Mouse (Mus musculus) brain, embryonic 14.5 days (tissue): Measurements from ENCODE around the gene Zc3h4. TPM values are rescaled to one million over a fixed set of nuclear protein-coding genes. Genes with fewer than 3 reads are reported as not detected.

Experiments used
- DNase-seq: peaks from one replicate; pipeline ENCODE4 v3.0.0-alpha.2; 2011; ENCODE audit warnings: low read depth
- CTCF ChIP-seq: fragments of 200-500 bp; IDR thresholded peaks from 2 replicates; pipeline ENCODE4 v1.5.1; 2012; ENCODE audit warnings: inconsistent platforms, mild to moderate bottlenecking, moderate library complexity, borderline replicate concordance; ENCODE audit not compliant: insufficient read depth, insufficient read length; ENCODE audit errors: extremely low read depth
- POLR2A ChIP-seq: fragments of 200-500 bp; IDR thresholded peaks from 2 replicates; pipeline ENCODE4 v1.6.1; 2012; ENCODE audit warnings: mild to moderate bottlenecking, inconsistent platforms, borderline replicate concordance; ENCODE audit not compliant: poor library complexity, insufficient read depth, insufficient read length, severe bottlenecking; ENCODE audit errors: extremely low read depth
- polyA plus RNA-seq: library from polyadenylated mRNA; depleted of rRNA; stranded (reverse); fragments of >200 nt; gene quantifications from 2 replicates; pipeline ENCODE4 v1.2.3, GENCODE M21; 2012; rRNA removed

The Zc3h4 gene
- 63.7 and 73.2 TPM in 2 replicates for polyA plus RNA-seq

- DNase-seq, result peak; percentile 96
Observed at GRCm38 (mm10) chr7:16400689-16401611, at the start of gene Zc3h4. Gene Zc3h4, plus strand, starts transcription at chr7:16400910.

GRCm38 (mm10) chr7:16355854-16356594, 44.7 kb upstream of the Zc3h4 start:
- DNase-seq, result no peak
- no peak for TF ChIP-seq POLR2A
- no peak for TF ChIP-seq CTCF

More at GRCm38 (mm10) chr7:16400689-16401611, at the start of gene Zc3h4:
- no peak for TF ChIP-seq CTCF
- peak; percentile 76 for TF ChIP-seq POLR2A

GRCm38 (mm10) chr7:16357602-16358001, 43.1 kb upstream of the Zc3h4 start:
- TF ChIP-seq CTCF, result no peak
- TF ChIP-seq POLR2A, result no peak
- DNase-seq, result no peak

- no peak for DNase-seq
- TF ChIP-seq POLR2A (no peak), CTCF (no peak)
Observed at GRCm38 (mm10) chr7:16364319-16364718, 36.4 kb upstream of the Zc3h4 start.

GRCm38 (mm10) chr7:16364901-16365500, 35.7 kb upstream of the Zc3h4 start:
- peak; percentile 1; the same call in 1 of the 2 replicates for TF ChIP-seq CTCF
- no peak for TF ChIP-seq POLR2A
- peak; percentile 84 for DNase-seq

- TF ChIP-seq CTCF, result no peak
- no peak for TF ChIP-seq POLR2A
- no peak for DNase-seq
Observed at GRCm38 (mm10) chr7:16366133-16366646, 34.5 kb upstream of the Zc3h4 start.

GRCm38 (mm10) chr7:16366669-16367068, 34.0 kb upstream of the Zc3h4 start:
- TF ChIP-seq POLR2A, result no peak
- no peak for TF ChIP-seq CTCF
- no peak for DNase-seq

GRCm38 (mm10) chr7:16368835-16369234, 31.9 kb upstream of the Zc3h4 start:
- DNase-seq, result no peak
- TF ChIP-seq POLR2A (no peak), CTCF (no peak)

GRCm38 (mm10) chr7:16370596-16370995, 30.1 kb upstream of the Zc3h4 start:
- DNase-seq, result no peak
- no peak for TF ChIP-seq POLR2A
- TF ChIP-seq CTCF, result no peak

- peak; percentile 52 for DNase-seq
Observed at GRCm38 (mm10) chr7:16373719-16374118, 27.0 kb upstream of the Zc3h4 start.

GRCm38 (mm10) chr7:16374989-16375388, 25.7 kb upstream of the Zc3h4 start:
- no peak for TF ChIP-seq CTCF
- no peak for TF ChIP-seq POLR2A
- DNase-seq, result no peak

More at GRCm38 (mm10) chr7:16373719-16374118, 27.0 kb upstream of the Zc3h4 start:
- TF ChIP-seq CTCF (peak; percentile 19; the same call in 1 of the 2 replicates), POLR2A (no peak)

GRCm38 (mm10) chr7:16376505-16376904, 24.2 kb upstream of the Zc3h4 start:
- TF ChIP-seq POLR2A (no peak), CTCF (peak; percentile 47; the same call in 1 of the 2 replicates)
- DNase-seq, result peak; percentile 40
